Mouse (Mus musculus): ENCODE results near the gene Thada. TPM values are rescaled to one million over a fixed set of nuclear protein-coding genes. Genes with fewer than 3 reads are reported as not detected.

The Thada gene
- polyA plus RNA-seq, 1 experiment, result 9.4 TPM

DNA sequence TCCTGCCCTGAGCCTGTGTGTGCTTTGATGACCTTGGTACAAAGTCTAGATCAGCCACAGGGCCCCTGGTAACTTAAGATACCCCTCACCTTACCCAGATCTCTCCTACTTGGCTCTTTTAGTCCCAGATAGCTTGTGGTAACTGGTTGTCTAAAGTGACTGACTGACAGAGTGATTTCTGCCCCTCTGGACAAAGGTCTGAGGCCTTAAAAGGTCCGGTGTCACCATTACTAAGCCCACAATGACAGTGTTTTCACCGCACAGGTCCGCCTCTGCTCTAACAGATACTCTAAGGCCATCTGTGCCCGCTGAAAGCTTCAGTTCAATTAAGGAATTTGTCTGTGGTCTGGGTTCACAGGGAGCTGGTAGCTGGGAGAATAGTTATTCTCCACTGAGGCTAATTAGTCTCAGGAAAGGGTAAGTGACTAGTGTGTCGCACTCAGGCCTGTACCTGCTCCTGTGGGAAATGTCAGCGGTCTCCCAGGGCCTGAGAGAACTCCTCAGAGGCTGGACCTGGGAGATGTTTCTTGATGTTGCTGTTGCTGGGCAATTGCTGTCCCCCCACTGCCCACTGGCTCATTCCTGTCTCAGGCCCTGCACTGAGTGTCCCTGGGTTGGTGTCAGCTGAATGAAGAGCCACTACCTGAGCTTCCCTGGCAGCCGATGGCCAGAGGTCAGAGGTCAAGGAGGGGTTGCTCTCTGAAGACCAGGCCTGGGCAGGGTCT lies 319.4 kb downstream of the Thada start:
- DNase-seq, result peak; percentile 62
- no peak for TF ChIP-seq POLR2A (IDR thresholded peaks at IDR 0.05; ENCODE audit: low read depth, low read length)
- H3K4me1 ChIP-seq (ENCODE audit: control insufficient read depth, insufficient read depth, low read length), result peaks cover 43% of the 10 kb centered on the region
- H3K36me3 ChIP-seq (ENCODE audit: control insufficient read depth, insufficient read depth, low read length), result no peaks in the 10 kb centered on the region
- 65% methylated on average over 7 of the region's 7 CpGs for WGBS
- H3K27me3 ChIP-seq (replicated peaks; ENCODE audit: control insufficient read depth, insufficient read depth, low read length), result no peaks in the 10 kb centered on the region
- no peak overlapping the region for H3K4me3 ChIP-seq (ENCODE audit: insufficient read depth, low read depth, low read length)
- peak overlapping the region; percentile 89 for H3K27ac ChIP-seq (ENCODE audit: insufficient read depth, low read depth, low read length)

DNA sequence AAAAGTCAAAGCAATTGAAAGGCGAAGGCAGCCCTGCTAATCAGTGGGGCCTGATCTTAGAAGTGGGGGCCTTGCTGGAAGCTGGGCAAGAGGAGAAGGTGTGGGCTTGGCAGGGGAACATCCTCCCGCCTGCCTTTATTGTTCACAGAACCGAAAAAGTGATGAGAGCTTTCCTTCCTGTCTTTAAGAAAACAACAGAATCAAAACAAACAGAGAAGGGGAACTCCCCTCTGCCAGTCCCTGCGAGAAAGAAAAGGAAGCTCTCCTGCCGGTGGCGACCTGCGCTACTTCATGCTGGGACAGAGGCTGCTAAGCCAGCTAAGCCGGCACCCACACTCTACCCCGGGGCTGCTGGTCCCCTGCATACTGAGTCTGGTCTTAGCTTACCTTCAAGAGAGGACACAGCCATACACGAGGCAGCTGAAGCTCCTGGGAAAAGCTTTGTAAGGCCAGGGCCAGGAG lies 320.1 kb downstream of the Thada start:
- Histone ChIP-seq H3K27me3 (replicated peaks; ENCODE audit: control insufficient read depth, insufficient read depth, low read length) (no peaks in the 10 kb centered on the region), H3K4me3 (ENCODE audit: insufficient read depth, low read depth, low read length) (no peak overlapping the region), H3K4me1 (ENCODE audit: control insufficient read depth, insufficient read depth, low read length) (peaks cover 47% of the 10 kb centered on the region), H3K36me3 (ENCODE audit: control insufficient read depth, insufficient read depth, low read length) (no peaks in the 10 kb centered on the region), H3K27ac (ENCODE audit: insufficient read depth, low read depth, low read length) (peak overlapping the region; percentile 89)
- WGBS, result 27% methylated on average over 10 of the region's 10 CpGs
- peak; percentile 79 for DNase-seq
- TF ChIP-seq CTCF (conservative IDR thresholded peaks at IDR 0.05; ENCODE audit: insufficient read depth, insufficient read length, low read depth, low read length) (no peak), POLR2A (IDR thresholded peaks at IDR 0.05; ENCODE audit: low read depth, low read length) (no peak)

DNA sequence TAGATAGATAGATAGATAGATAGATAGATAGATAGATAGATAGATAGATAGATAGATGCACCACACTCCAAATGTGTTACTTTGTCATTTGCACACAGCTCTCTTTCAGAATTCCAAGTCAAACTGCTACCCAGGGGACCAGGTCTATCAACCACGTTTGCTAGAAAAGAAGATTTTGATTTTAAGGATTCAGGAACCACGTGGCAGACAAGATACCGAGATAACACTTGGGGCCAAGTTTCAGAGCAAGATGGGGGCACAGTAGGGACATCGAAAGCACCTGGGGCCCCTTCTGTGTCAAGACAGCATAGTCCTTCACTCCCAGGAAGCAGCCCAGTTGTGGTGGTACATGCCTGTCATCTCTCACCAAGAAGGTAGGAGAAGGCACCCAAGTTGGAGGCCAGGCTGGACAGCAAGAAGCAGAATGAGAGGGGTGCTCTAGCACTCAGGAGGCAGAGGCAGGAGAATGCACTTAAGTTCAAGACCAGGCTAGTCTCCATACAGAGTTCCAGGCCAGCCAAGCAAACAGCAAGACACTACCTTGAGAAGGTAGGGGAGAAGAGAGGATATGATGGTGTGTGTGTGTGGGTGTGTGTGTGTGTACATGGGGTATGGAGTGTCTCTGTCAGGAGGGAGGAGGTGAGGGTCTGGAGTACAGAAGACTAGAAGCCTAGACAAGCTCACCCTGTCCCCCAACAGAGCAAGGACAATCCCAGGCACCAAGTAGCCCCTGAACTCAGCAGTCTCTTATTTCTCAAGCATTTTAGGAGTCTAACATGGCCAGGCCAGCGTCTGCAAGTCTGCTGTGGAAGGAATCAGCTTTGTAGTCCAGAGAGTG lies 321.0 kb downstream of the Thada start:
- 91% methylated on average over 5 of the region's 5 CpGs for whole genome bisulfite sequencing
- no peak for DNase-seq
- TF ChIP-seq CTCF (conservative IDR thresholded peaks at IDR 0.05; ENCODE audit: insufficient read depth, insufficient read length, low read depth, low read length) (no peak), POLR2A (IDR thresholded peaks at IDR 0.05; ENCODE audit: low read depth, low read length) (no peak)
- Histone ChIP-seq H3K36me3 (ENCODE audit: control insufficient read depth, insufficient read depth, low read length) (no peaks in the 10 kb centered on the region), H3K27ac (ENCODE audit: insufficient read depth, low read depth, low read length) (peak overlapping the region; percentile 89), H3K4me1 (ENCODE audit: control insufficient read depth, insufficient read depth, low read length) (peaks cover 47% of the 10 kb centered on the region), H3K27me3 (replicated peaks; ENCODE audit: control insufficient read depth, insufficient read depth, low read length) (no peaks in the 10 kb centered on the region), H3K4me3 (ENCODE audit: insufficient read depth, low read depth, low read length) (no peak overlapping the region)

DNA sequence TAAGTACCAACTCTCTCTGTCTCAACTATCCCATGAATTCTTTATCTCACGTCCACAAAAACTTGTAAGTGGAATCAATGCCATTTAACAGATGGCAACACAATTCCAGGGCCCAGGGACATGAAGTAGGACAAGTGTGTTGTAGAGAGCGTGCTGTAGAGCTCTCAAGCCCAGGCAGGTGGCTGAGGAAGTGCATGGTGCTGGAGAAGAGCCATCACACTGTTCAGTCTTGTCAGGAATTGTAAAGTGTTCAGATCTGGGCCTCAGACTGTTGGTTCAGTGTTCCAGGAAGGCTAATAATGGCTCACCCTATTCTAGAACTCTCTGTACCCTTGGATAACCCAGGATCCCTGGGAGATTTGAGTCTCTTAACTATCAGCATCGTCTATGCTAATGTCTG lies 321.9 kb downstream of the Thada start:
- peaks cover 47% of the 10 kb centered on the region for H3K4me1 ChIP-seq (ENCODE audit: control insufficient read depth, insufficient read depth, low read length)
- no peaks in the 10 kb centered on the region for H3K36me3 ChIP-seq (ENCODE audit: control insufficient read depth, insufficient read depth, low read length)
- H3K27ac ChIP-seq (ENCODE audit: insufficient read depth, low read depth, low read length), result no peak overlapping the region
- no peaks in the 10 kb centered on the region for H3K27me3 ChIP-seq (replicated peaks; ENCODE audit: control insufficient read depth, insufficient read depth, low read length)
- no peak for DNase-seq
- no peak overlapping the region for H3K4me3 ChIP-seq (ENCODE audit: insufficient read depth, low read depth, low read length)
- TF ChIP-seq POLR2A (IDR thresholded peaks at IDR 0.05; ENCODE audit: low read depth, low read length), result no peak
- 95% methylated on average over 3 of the region's 3 CpGs for WGBS

DNA sequence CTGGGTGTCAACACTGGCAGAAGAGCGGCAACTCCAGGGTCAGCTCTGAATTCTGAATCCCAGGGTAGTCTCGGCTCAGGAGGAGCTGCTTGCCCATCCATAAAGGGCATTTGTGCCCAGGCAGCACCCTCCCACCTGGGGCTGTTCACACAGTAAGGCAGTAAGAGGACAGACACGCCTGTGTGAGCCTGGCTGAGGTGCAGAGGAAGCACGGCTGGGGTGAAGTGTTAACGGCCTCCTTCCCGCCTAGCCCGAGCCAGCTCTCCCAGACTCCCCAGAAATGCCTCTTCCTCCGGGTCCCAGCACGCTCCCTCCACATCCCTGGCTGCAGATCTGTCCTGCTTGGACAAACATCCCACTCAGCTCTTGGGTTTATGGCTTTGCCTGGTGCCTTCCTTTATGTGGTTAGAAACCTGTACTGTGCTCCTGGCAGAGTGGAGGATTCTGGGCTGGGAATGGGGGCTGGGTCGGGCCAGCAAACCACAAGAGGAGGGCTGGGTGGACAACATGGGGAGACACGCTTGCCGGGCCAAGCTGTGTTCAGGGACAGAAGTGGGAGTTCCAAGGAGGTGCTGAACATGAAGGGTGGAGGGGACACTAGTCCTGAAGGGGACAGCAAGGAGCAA lies 322.7 kb downstream of the Thada start:
- TF ChIP-seq CTCF (conservative IDR thresholded peaks at IDR 0.05; ENCODE audit: insufficient read depth, insufficient read length, low read depth, low read length), result no peak
- no peak for TF ChIP-seq POLR2A (IDR thresholded peaks at IDR 0.05; ENCODE audit: low read depth, low read length)
- Histone ChIP-seq H3K36me3 (ENCODE audit: control insufficient read depth, insufficient read depth, low read length) (no peaks in the 10 kb centered on the region), H3K4me3 (ENCODE audit: insufficient read depth, low read depth, low read length) (no peak overlapping the region), H3K4me1 (ENCODE audit: control insufficient read depth, insufficient read depth, low read length) (peaks cover 40% of the 10 kb centered on the region), H3K27ac (ENCODE audit: insufficient read depth, low read depth, low read length) (peak overlapping the region; percentile 22; the same call in 1 of the 2 replicates), H3K27me3 (replicated peaks; ENCODE audit: control insufficient read depth, insufficient read depth, low read length) (no peaks in the 10 kb centered on the region)
- DNase-seq, result peak; percentile 78
- WGBS, result 22% methylated on average over 12 of the region's 12 CpGs

DNA sequence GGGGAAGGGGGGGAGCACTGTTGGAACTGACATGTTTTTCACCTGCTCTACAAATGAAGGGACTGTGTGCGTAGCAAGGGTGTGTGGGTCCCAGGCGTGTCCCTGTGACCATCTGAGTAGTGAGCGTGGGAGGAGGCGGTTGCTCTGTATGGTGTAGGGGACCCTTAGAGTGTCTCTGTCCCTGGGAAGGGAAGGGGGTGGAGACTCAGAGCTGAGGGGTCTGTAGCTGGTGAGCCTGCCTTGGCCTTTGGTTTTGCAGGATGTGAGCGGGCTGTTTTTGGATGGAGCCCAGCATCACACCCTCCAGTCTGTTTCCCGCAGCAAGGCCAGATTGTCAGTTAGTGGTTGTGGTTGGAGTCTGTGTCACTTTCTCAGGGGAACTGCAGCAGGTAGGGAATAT lies 324.3 kb downstream of the Thada start:
- DNase-seq, result peak; percentile 71
- Histone ChIP-seq H3K36me3 (ENCODE audit: control insufficient read depth, insufficient read depth, low read length) (no peaks in the 10 kb centered on the region), H3K27me3 (replicated peaks; ENCODE audit: control insufficient read depth, insufficient read depth, low read length) (no peaks in the 10 kb centered on the region), H3K27ac (ENCODE audit: insufficient read depth, low read depth, low read length) (peak overlapping the region; percentile 44; the same call in 1 of the 2 replicates), H3K4me1 (ENCODE audit: control insufficient read depth, insufficient read depth, low read length) (peaks cover 42% of the 10 kb centered on the region), H3K4me3 (ENCODE audit: insufficient read depth, low read depth, low read length) (no peak overlapping the region)
- no peak for TF ChIP-seq CTCF (conservative IDR thresholded peaks at IDR 0.05; ENCODE audit: insufficient read depth, insufficient read length, low read depth, low read length)
- TF ChIP-seq POLR2A (IDR thresholded peaks at IDR 0.05; ENCODE audit: low read depth, low read length), result no peak
- 81% methylated on average over 6 of the region's 6 CpGs for WGBS
